Mouse (Mus musculus) induced T-regulatory cell, adult 2 months (primary cell): Measurements from ENCODE around the gene Vamp2.
A peak's percentile ranks its signal among the peaks of the same experiment; 100 is the strongest.

Experiments
- DNase-seq: peaks from one replicate; pipeline ENCODE4 v3.0.0-alpha.2; 2012; ENCODE audit warnings: low read depth

The Vamp2 gene

DNA sequence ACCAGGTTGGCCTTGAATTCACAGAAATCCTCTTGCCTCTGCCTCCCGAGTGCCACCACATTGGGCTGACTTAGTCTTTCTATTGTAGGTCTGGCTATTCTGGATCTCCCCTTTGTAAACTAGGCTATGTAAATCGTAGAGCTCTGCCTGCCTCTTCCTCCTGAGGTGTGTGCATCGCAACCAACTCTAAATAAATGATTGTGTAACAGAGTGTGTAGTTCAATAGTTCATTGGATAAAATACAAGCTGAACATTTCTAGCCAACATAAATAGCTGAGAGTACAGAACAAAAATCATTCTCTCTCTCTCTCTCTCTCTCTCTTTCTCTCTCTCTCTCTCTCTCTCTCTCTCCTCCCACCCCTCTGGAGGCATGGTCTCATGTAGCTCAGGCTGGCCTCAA is 26.3 kb downstream of the Vamp2 start:
- no peak for DNase-seq

DNA sequence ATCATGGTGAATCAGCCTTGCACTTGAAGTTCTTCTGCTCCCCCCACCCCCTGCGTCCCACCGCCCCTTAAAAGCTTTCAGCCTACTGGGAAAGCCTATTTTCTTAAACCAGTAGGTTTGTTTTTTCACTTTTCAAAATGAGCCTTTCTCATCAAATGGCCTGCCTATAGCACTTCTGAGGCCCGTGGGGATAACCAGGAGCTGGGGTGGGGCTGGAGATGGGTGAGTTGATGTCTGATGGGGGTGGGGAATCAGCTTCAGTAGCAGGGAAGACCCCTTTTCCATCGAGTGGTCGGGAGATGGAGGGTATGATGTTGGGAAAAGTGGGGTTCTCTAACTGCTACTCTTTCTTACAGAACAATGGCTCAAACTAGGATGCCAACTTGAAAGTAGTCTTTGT is 28.6 kb downstream of the Vamp2 start:
- no peak for DNase-seq

DNA sequence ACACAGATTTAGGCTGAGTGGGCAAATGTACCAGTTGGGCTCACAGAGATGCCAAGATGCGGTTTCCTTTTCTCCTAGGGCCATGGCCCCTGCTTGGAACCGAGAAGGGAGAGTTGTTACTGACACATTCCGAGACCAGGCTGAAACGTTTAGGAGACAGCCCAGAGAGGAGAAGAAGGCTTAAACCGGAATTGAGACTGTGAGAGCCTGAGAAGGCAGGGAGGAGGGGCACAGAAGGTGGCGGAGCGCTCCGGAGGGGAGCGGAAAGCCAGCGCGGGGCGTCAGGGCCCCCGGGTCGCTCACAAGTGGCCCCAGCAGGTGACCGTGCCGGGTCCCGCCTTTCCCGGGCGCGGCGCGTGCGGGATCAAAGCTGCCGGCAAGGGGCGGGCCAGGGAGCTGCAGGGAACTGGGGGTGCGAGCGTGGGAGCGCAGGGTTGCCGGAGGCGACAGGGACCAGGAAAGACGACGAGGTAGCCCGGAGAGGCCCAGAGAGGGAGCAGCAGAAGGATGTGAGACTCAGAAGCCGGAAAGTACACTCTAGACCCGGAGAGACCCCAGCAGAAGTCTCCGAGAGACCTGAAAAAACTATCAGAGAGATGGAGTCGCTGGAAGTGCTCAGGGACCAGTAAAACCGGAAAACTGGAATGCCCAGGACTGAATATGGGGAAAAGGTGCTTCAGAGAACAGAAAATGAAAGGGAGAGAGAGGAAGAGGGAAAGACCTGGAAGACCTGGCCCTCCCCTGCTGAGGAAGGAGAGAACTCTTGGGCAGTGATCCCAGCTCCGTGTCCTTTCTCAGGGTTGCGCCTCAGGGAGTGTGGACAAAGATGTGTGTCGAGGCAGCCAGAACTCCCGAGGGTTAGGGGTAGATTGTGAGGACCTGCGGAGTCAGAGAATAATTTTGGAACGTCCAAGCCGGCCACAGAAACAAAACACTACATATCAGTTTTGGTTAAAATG is 29.7 kb downstream of the Vamp2 start:
- peak; percentile 80 for DNase-seq

DNA sequence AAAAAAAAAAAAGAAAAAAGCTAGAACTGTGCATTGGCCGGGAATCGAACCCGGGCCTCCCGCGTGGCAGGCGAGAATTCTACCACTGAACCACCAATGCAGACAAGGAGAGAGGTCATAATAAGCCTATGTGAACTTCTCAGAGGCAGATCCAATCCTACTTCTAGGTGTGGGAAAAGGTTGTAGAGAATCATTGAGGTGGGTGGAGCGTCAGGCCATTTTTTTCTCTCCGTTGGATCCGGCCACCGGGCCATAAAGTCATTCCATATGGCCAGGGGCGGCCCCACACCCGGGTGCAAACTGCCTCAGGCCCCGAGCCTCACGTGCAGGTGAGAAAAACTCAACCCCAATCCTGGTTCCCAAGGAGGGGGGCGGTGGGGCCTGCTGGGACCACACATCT is 30.5 kb downstream of the Vamp2 start:
- peak; percentile 93 for DNase-seq

DNA sequence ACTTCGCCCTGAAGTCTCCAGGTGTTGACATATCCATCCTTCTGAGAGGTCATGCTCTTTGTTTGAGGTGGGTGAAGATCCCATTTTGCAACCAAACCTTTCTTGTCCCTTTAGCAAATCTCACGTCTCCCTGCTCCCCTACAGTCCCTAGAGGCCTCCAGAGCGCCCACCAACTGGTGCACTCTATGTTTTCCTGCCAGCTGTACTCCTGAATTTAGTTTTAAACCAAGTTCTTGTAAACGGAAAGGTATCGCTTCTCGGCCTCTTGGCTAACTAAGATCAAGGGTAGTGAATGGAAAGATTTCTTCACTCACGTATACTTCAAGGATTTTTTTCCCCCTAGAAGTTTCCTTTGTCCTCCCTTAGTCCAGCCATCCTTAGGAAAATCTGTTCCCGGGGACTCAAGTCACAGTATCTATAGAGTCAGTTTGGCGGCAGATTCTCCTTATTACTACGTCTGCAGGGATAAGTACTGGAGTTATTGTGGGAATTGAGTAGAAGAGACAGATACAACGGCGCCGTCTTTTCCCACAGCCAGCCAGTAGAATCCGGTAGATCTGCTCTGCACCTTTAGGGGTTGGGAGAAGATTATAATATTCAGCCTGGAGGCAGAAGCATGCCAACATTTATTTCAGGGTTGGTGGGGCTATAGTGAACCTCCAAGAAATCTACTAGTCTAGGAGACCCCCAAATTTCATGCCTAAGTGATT is 31.3 kb downstream of the Vamp2 start:
- no peak for DNase-seq

DNA sequence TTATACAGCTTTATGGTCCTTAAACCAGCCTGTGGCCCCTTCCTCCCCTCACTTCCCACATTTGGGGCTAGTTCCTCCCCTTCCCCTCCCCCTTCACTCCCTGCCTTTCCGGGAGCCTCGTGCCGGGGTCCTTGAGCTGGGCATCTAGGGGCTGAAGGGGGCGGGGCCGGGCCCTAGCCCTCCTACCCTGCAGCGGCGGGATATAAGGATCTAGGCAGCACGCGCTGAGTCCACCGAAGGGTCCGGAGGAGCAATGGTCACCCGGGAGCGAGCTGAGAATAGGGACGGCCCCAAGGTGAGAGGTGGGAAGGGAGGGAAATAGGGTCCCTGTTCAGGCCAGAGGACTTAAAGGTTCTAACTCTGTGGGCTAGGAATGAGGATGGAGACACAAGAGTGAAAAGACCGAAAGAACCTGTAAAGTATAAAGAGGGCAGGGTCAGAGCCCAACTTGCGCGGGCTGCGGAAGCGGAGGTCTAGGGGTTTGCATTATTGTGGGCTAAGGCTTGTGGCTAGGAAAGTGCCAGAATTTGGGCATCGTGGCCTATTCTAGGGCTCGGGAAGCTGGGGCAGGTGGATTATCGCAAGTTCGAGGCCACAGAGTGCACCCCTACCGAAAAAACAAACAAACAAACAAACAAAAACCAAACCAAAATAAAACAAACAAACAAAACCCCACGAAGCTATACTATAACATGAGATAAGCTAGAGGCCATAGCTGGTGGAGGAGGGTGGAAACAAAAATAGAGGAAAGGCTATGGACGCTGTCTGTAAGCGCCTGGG is 32.1 kb downstream of the Vamp2 start, which contains the start of gene Hes7:
TSS of gene Hes7 (plus strand) at position 184 of the 780 bp plus-strand sequence.
- DNase-seq = peak; percentile 66

DNA sequence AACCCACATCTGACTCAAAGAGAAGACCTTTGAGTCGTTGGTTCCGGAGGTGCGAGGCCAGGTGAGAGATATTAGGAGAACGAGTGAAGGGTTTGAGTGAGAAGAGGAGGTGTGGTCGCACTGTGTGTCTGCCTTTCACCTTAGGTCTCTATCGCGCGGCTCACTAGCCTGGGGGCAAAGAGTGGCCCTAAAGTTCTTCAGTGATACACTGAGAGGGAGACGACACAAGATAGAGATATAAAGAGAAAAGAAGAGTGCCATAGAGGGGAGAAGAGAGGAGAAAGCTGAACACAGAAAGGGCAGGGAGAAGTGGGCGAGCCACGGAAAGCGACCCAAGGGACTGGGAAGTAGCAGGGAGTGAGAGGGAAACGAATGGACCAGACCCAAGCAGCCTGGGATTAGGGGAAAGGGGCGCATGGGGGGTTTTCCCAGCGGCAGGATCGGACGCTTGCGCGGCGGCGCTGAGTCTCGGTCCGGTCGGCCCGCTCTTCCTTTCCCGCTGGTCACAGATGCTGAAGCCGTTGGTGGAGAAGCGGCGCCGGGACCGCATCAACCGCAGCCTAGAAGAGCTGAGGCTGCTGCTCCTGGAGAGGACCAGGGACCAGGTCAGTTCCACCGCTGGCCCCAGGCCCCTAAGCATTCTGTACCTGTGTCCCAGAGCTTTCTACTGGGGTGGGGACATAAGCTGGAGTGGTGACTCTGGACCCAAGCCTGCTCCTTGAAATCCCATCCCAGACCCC is 32.9 kb downstream of the Vamp2 start:
- no peak for DNase-seq

DNA sequence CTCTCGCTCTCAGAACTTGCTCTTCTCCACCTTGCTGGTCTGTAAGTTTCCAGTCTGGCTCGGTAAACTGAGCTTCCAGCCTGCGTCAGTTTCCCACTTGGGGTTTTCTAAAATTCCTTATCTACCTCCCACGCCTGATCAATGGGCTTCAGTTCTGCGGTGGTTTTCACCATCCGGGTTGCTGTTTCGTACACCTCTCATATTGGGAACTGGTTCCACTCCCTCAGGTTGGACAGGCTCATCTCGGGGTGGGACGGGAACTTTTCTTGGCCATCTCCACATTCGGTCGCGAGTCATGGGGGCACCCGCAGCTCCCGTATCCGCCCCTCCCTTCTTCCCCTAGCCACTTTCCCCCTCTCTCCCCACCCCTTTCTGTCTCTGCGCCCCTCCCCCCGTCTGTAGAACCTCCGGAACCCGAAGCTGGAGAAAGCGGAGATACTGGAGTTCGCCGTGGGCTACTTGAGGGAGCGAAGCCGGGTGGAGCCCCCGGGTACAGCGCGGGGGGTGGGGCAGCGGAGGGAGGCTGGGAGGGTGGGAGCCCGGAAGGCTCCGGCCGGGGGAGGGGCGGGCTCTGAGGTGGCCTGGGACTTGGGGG is 33.5 kb downstream of the Vamp2 start:
- DNase-seq = peak; percentile 70

DNA sequence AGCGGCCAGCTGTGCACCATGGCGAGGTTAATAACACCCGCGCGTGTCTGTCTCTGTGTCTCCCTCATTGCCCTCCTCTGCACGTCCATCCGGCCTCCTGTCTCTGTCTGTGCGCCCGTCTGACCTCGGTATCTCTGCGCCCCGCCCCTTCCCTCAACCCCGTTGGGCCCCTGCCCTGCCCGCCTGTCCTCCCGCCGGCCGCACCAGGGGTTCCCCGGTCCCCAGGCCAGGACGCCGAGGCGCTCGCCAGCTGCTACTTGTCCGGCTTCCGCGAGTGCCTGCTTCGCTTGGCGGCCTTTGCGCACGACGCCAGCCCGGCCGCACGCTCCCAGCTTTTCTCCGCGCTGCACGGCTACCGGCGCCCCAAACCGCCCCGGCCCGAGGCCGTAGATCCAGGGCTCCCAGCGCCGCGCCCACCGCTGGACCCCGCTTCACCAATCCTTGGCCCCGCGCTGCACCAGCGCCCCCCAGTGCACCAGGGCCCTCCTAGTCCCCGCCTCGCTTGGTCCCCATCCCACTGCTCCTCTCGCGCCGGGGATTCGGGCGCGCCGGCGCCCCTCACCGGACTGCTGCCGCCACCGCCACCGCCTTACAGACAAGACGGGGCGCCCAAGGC is 34.2 kb downstream of the Vamp2 start, which contains the start of gene 9130213A22Rik:
TSS of gene 9130213A22Rik (minus strand) at position 254 of the 616 bp plus-strand sequence.
- peak; percentile 77 for DNase-seq

DNA sequence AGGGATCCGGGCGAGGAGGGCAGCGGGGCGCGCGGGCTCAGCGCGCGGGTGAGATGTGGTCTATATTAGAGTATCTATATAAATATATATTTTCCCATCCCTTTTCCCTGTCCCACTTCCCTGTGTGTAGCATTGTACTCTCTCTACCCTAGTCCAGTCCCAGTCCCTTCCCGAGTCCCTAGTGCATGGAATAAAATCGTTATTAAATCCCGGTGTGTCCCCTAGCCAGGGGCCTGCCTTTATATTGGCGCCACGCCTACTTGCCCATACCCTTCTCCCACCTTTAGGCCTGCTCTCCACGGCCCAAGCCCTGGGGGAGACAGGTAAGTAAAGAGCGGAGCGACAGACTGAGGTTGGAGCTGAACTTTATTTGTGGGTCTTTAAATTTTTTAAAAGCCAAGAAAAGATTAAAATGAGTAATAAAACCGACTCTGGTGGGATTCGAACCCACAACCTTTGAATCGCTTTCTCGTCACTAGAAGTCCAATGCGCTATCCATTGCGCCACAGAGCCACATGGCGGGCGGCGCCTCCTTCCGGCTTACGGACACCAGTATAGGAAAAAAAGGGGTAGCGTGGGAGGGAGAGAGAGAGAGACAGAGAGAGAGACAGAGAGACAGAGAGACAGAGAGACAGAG is 34.9 kb downstream of the Vamp2 start:
- peak; percentile 93 for DNase-seq

DNA sequence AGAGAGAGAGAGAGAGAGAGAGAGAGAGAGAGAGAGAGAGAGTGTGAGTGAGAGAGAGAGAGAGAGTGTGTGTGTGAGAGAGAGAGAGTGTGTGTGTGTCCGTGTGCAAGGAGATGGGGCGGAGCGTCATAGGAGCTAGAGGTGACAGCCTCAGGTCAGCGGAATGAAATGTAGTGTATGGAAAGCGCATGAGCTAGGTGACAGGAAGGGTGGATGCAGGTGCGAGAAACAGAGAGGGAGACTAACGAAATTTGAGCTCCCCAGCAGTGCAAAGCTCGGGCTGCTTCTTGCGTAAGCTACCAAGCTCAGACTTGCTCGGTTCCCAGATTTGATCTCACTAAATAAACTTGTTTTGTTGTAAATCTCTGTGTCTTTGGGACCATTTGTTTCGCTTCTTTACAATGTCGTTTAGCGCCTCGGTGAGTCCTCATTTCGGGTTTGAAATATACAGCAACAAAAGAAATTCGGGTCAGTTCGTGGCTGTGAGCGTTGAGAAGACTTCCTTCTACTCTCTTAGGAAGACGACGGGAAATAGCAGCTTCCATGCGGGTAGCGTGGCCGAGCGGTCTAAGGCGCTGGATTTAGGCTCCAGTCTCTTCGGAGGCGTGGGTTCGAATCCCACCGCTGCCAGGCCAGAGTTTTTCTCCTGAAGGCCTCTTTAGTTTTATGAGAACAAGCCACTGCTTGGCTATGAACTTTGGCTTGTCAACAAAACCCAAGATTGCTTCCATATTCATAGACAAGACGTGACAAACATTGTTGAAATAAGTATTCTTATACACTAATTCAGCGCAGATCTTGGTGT is 35.6 kb downstream of the Vamp2 start:
- DNase-seq = peak; percentile 92

DNA sequence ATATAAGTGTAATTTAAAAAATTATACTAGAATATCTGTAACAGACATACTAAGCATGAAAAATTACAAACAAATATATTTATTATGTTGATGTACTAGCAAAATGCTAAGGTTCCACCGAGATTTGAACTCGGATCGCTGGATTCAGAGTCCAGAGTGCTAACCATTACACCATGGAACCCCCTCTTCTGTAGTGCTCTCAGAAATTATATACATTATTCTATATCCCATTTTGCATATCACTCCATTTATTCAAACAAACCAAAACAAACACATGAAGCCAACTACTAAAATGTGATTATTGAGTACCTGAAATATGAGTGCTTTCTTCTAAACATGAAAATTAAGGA is 36.2 kb downstream of the Vamp2 start:
- peak; percentile 93 for DNase-seq

DNA sequence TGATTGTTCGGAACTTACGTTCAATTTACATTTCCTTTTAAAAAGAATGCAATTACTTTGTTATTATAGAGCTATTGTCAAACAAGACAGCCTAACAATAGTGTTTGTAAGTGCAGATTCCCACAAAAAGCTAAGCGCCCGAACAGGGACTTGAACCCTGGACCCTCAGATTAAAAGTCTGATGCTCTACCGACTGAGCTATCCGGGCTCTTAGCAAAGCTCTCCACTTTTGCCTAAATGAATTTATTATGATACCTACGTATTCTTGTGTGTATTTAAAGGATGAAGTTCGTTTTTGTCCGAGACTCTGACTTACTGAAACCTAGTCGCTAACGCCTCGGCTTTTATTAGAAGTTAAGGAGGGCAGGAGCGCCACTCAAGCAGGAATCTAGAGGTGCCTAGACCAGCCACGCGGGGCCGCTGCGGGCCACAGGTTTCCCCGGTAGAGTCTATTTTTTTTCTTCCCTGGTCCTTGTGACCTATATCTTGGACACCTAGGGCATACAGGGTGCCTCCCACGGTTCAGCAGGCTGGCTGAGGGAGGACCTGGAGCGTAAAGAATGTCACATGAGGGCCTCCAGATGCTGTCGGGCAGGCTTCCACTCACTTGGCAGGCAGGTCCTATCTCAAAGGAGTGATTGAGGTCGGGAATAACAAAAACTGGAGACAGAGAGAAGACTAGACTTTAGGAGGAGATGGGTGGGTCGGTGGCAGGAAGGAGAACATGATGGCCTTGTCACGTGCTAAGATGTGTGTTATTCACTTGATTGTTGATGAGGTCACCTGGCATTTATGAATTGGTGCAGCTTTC is 37.0 kb downstream of the Vamp2 start:
- peak; percentile 95 for DNase-seq

DNA sequence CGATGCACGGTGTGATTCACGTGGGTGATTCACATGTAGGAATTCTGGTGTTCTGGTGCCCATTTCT is 37.4 kb downstream of the Vamp2 start, which contains the start of gene Aloxe3:
TSS of gene Aloxe3 (plus strand) at position 45 of the 67 bp plus-strand sequence.
- no peak for DNase-seq

DNA sequence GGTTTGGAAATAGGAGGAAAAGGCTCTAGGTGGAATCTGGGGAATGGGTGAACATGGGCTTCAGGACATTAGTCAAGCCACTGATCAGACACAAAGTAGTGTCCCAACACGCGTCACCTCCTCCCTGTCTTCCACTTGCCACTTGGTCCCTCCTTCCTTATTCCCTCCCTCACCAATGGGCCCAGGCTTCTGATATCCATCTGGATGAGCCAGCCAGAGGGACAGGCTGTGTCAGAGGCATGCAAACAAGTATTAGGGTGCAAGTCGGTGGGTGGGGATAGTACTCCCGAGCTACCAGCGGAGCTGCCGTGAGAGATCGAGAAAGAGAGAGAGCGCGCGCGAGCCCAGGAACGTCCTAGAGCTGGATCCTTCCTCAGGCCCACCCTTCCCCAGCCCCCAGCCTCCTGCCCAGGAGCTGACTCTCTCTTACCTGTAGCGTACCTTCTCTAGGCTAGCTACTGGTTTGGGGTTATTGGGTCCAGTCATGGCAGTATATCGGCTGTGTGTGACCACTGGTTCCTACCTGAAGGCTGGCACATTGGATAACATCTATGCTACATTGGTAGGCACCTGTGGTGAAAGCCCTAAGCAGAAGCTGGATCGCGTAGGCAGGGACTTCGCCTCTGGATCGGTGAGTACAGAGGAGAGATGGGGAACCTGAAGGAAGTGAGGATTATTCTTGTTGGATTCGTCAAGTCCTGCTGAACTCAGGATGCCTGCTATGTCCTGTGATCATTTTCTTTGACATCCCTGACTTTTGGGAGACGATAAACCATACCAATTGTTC is 37.8 kb downstream of the Vamp2 start:
- DNase-seq = no peak

DNA sequence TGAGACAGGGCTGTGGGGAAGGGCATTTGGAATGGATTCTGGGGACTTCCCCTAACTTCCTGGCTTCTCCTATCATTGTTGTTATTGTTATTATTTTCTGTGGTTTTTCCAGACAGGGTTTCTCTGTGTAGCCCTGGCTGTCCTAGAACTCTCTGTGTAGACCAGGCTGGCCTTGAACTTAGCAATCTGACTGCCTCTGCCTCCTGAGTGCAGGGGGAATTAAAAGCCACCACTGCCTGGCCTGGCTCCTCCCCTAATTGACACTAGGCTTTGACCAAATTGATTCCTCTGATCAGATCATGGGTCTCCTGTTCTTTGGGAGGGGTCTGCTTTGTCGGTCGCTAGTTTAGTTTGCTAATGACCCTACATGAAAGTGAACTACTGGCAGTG is 38.4 kb downstream of the Vamp2 start:
- no peak for DNase-seq

DNA sequence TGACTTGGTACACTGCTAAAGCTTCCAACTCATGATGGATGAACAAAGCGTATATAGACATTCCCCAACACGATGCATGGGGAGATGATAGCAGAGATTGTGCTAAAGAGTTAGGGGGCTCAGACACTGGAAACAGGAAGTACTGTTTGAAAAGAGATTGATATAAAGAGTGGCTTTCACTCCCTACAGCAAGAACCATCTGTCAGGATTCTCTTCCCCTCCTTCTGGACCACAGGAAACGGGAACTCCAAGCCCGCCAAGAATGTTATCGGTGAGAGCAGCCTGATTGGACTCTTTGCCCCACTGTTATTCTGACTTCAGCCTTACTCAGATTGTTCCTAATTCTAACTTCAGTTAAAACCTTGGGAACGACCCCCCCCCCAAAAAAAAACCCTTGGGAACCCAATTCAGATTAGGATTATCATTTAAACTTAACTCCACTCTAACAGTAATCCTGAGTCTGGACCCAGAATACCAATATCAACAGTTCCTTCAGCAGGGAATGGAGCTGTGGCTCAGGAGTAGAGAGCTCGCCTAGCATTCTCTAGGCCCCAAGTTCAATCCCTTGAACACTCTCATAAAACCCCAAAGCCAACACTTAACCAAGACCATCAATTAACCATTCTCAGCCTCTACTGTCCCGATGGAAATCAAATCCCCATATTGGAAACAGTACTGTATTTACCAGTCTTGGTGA is 40.3 kb downstream of the Vamp2 start:
- no peak for DNase-seq

DNA sequence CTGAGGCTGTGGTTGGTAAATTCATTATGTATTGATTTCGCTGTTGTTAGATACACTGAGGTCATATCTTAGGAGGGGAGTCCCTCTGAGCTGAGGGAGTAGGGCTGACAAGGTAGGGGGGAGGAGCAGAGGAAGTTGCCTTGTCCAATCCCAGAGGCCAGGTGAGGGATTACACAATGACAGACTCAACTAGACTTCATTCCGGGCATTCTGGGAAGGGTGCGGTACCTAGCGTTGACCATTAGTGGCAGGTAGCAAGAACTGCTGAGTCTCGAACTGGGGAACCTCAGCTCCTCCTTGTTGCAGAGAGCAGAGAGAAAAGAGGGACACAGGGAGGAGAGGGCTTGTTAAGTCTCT is 45.3 kb downstream of the Vamp2 start:
- DNase-seq = peak; percentile 57
